Mouse (Mus musculus): ENCODE measurements around the gene Gm10139. TPM values are rescaled to one million over a fixed set of nuclear protein-coding genes. Genes with fewer than 3 reads are reported as not detected.
"Not testable (repeated sequence)": the region's sequence is repeated elsewhere in the genome, so short reads cannot be mapped to it uniquely, and the experiment has no call there.

Gene Gm10139
- total RNA-seq (2021) = not detected

- DNase-seq (ENCODE audit: low spot score in 2 of 2); intact Hi-C loops (cut with DNase I): not testable (repeated sequence)
Measured at GRCm38 (mm10) chr13:65512378-65512777, at the start of gene Gm10139. Gene Gm10139, plus strand, starts transcription at chr13:65512678.

GRCm38 (mm10) chr13:65557636-65558035 is 45.2 kb downstream of the Gm10139 start:
- DNase-seq (ENCODE audit: low spot score in 2 of 2); intact Hi-C loops (cut with DNase I): not testable (repeated sequence)

Other genes with a start within 250 kb of the Gm10139 start
- 10 to 100 TPM; 53.9 to 72.1 TPM for gene Zfp369, start 233.9 kb upstream of the Gm10139 start, total RNA-seq (2021)